Mouse (Mus musculus): ENCODE results near the gene Enoph1. TPM values are rescaled to one million over a fixed set of nuclear protein-coding genes. Genes with fewer than 3 reads are reported as not detected.

The Enoph1 gene
- polyA plus RNA-seq (2014; fragmentation: Nextera tagmentation; extraction: Ambion mirVana): 39.4 and 45.4 TPM in 2 replicates

- Histone ChIP-seq H3K9me3 (ENCODE audit: control insufficient read depth, low read depth, low read length) (no peaks in the 10 kb centered on the region), H3K27me3 (ENCODE audit: control insufficient read depth, insufficient read depth, low read length) (no peaks in the 10 kb centered on the region), H3K9ac (replicated peaks; ENCODE audit: low read depth, low read length) (peak within 1 kb of the TSS; percentile 98), H3K36me3 (ENCODE audit: control insufficient read depth, insufficient read depth, low read length) (peaks cover 25% of the 10 kb centered on the region), H3K4me1 (ENCODE audit: control insufficient read depth, insufficient read depth, low read length) (peaks cover 17% of the 10 kb centered on the region), H3K4me3 (ENCODE audit: low read depth, low read length) (peak within 1 kb of the TSS; percentile 97), H3K27ac (ENCODE audit: low read length) (peak within 1 kb of the TSS; percentile 99), H3K4me2 (replicated peaks; ENCODE audit: low read depth, low read length) (peak within 1 kb of the TSS; percentile 82)
- 1% methylated on average over 38 of the region's 57 CpGs for WGBS
- ATAC-seq (ENCODE audit: insufficient number of reproducible peaks, insufficient read depth, low FRiP score, low read depth): peak; percentile 91
Measured at GRCm38 (mm10) chr5:100039602-100040142, at the start of gene Enoph1, which contains the start of gene Hnrnpdl. Gene Enoph1 (plus strand): TSS chr5:100039985. Gene Hnrnpdl (minus strand): TSS chr5:100039664.

GRCm38 (mm10) chr5:99994166-99994565 lies 45.6 kb upstream of the Enoph1 start:
- 80% methylated on average over 3 of the region's 3 CpGs for WGBS
- H3K4me2 ChIP-seq (replicated peaks; ENCODE audit: low read depth, low read length): no peak overlapping the region
- ATAC-seq (ENCODE audit: insufficient number of reproducible peaks, insufficient read depth, low FRiP score, low read depth): no peak

DNA sequence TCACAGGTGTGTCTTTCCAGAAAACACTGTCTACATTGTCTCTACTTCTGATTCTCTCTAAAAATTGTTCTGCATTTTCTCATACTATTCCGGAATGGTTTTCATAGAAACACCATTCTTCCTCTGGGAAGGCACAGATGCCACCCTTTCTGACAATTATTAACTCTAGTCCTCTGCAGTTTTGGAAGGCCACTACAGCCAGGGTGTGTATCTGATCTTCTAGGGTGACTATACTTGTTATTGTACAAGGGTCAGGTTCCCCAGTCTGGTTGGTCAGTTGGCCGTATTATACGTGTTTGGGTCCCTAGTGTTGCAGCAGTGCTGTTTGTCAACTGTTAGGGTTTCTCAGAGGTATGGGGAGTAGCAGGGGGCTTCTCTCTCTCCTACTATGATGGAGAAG lies 45.1 kb upstream of the Enoph1 start:
- H3K27ac ChIP-seq (ENCODE audit: low read length): no peak overlapping the region
- H3K36me3 ChIP-seq (ENCODE audit: control insufficient read depth, insufficient read depth, low read length): no peaks in the 10 kb centered on the region
- no peaks in the 10 kb centered on the region for H3K27me3 ChIP-seq (ENCODE audit: control insufficient read depth, insufficient read depth, low read length)
- no peak for ATAC-seq (ENCODE audit: insufficient number of reproducible peaks, insufficient read depth, low FRiP score, low read depth)
- H3K9me3 ChIP-seq (ENCODE audit: control insufficient read depth, low read depth, low read length): no peaks in the 10 kb centered on the region
- H3K4me3 ChIP-seq (ENCODE audit: low read depth, low read length): no peak overlapping the region
- WGBS: 83% methylated on average over 3 of the region's 3 CpGs
- no peaks in the 10 kb centered on the region for H3K4me1 ChIP-seq (ENCODE audit: control insufficient read depth, insufficient read depth, low read length)
- no peak overlapping the region for H3K9ac ChIP-seq (replicated peaks; ENCODE audit: low read depth, low read length)
- no peak overlapping the region for H3K4me2 ChIP-seq (replicated peaks; ENCODE audit: low read depth, low read length)

More at GRCm38 (mm10) chr5:99994166-99994565, 45.6 kb upstream of the Enoph1 start:
- Histone ChIP-seq H3K9ac (replicated peaks; ENCODE audit: low read depth, low read length) (no peak overlapping the region), H3K9me3 (ENCODE audit: control insufficient read depth, low read depth, low read length) (no peaks in the 10 kb centered on the region), H3K27ac (ENCODE audit: low read length) (no peak overlapping the region), H3K27me3 (ENCODE audit: control insufficient read depth, insufficient read depth, low read length) (no peaks in the 10 kb centered on the region), H3K36me3 (ENCODE audit: control insufficient read depth, insufficient read depth, low read length) (no peaks in the 10 kb centered on the region), H3K4me1 (ENCODE audit: control insufficient read depth, insufficient read depth, low read length) (no peaks in the 10 kb centered on the region), H3K4me3 (ENCODE audit: low read depth, low read length) (no peak overlapping the region)

- no peak for ATAC-seq (ENCODE audit: insufficient number of reproducible peaks, insufficient read depth, low FRiP score, low read depth)
- 78% methylated on average over 7 of the region's 7 CpGs for WGBS
- no peak overlapping the region for H3K9ac ChIP-seq (replicated peaks; ENCODE audit: low read depth, low read length)
Measured at GRCm38 (mm10) chr5:100000048-100000447, 39.7 kb upstream of the Enoph1 start.

DNA sequence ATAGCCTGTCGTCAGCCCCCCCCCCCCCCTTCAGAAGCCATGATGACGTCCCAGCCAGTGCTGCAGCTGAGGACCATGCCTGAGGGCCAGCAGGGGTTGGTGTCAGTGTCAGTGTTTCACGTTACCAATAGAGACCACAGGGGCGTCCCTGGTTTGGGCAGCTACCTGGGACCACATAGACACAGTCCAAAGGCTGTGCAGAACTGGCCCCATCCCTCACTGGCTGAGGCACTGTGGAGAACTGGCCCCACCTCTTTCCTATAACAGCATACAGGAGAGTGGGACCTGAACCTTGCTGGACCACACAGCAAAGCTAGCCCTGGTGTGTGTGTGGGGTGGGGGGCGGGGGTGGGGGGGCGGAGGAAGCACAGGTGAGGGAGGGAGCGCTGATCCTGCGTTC lies 39.3 kb upstream of the Enoph1 start:
- H3K36me3 ChIP-seq (ENCODE audit: control insufficient read depth, insufficient read depth, low read length): no peaks in the 10 kb centered on the region
- no peaks in the 10 kb centered on the region for H3K27me3 ChIP-seq (ENCODE audit: control insufficient read depth, insufficient read depth, low read length)
- H3K4me3 ChIP-seq (ENCODE audit: low read depth, low read length): no peak overlapping the region
- no peaks in the 10 kb centered on the region for H3K9me3 ChIP-seq (ENCODE audit: control insufficient read depth, low read depth, low read length)
- H3K4me2 ChIP-seq (replicated peaks; ENCODE audit: low read depth, low read length): no peak overlapping the region
- H3K27ac ChIP-seq (ENCODE audit: low read length): no peak overlapping the region
- 47% methylated on average over 8 of the region's 8 CpGs for WGBS
- no peak overlapping the region for H3K9ac ChIP-seq (replicated peaks; ENCODE audit: low read depth, low read length)
- no peak for ATAC-seq (ENCODE audit: insufficient number of reproducible peaks, insufficient read depth, low FRiP score, low read depth)
- H3K4me1 ChIP-seq (ENCODE audit: control insufficient read depth, insufficient read depth, low read length): 0 out of 2 replicates have a peak, but pooled peaks cover 3% of the 10 kb centered on the region

More at GRCm38 (mm10) chr5:100000048-100000447, 39.7 kb upstream of the Enoph1 start:
- Histone ChIP-seq H3K9me3 (ENCODE audit: control insufficient read depth, low read depth, low read length) (no peaks in the 10 kb centered on the region), H3K27ac (ENCODE audit: low read length) (no peak overlapping the region), H3K4me1 (ENCODE audit: control insufficient read depth, insufficient read depth, low read length) (0 out of 2 replicates have a peak, but pooled peaks cover 3% of the 10 kb centered on the region), H3K36me3 (ENCODE audit: control insufficient read depth, insufficient read depth, low read length) (no peaks in the 10 kb centered on the region), H3K27me3 (ENCODE audit: control insufficient read depth, insufficient read depth, low read length) (no peaks in the 10 kb centered on the region), H3K4me3 (ENCODE audit: low read depth, low read length) (no peak overlapping the region), H3K4me2 (replicated peaks; ENCODE audit: low read depth, low read length) (no peak overlapping the region)

GRCm38 (mm10) chr5:100003895-100004294 lies 35.9 kb upstream of the Enoph1 start:
- Histone ChIP-seq H3K4me2 (replicated peaks; ENCODE audit: low read depth, low read length) (no peak overlapping the region), H3K9ac (replicated peaks; ENCODE audit: low read depth, low read length) (no peak overlapping the region), H3K4me3 (ENCODE audit: low read depth, low read length) (no peak overlapping the region), H3K4me1 (ENCODE audit: control insufficient read depth, insufficient read depth, low read length) (0 out of 2 replicates have a peak, but pooled peaks cover 3% of the 10 kb centered on the region), H3K9me3 (ENCODE audit: control insufficient read depth, low read depth, low read length) (no peaks in the 10 kb centered on the region), H3K27me3 (ENCODE audit: control insufficient read depth, insufficient read depth, low read length) (no peaks in the 10 kb centered on the region), H3K27ac (ENCODE audit: low read length) (no peak overlapping the region), H3K36me3 (ENCODE audit: control insufficient read depth, insufficient read depth, low read length) (no peaks in the 10 kb centered on the region)
- no peak for ATAC-seq (ENCODE audit: insufficient number of reproducible peaks, insufficient read depth, low FRiP score, low read depth)
- 76% methylated on average over 4 of the region's 4 CpGs for WGBS

DNA sequence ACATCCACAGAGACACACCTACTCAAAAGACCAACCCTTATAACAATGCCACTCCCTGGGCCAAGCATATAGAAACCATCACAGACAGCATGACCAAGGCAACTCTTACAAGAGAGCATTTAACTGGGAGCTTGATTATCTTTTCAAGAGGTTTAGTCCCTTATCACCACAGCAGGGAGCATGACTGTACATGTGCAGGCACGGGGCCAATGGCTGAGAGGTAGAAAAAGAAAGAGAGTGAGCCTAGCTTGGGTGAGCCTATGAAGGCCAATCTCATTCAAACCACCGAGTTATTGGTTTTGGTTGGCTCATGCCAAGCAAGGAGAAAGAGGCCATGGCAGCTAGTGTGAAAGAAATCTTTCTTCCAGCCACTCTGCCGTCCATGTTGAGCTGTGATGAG lies 34.4 kb upstream of the Enoph1 start:
- Histone ChIP-seq H3K27ac (ENCODE audit: low read length) (peak overlapping the region; percentile 72; the same call in 1 of the 2 replicates), H3K9ac (replicated peaks; ENCODE audit: low read depth, low read length) (no peak overlapping the region), H3K9me3 (ENCODE audit: control insufficient read depth, low read depth, low read length) (no peaks in the 10 kb centered on the region), H3K27me3 (ENCODE audit: control insufficient read depth, insufficient read depth, low read length) (no peaks in the 10 kb centered on the region), H3K36me3 (ENCODE audit: control insufficient read depth, insufficient read depth, low read length) (no peaks in the 10 kb centered on the region), H3K4me1 (ENCODE audit: control insufficient read depth, insufficient read depth, low read length) (0 out of 2 replicates have a peak, but pooled peaks cover 3% of the 10 kb centered on the region), H3K4me2 (replicated peaks; ENCODE audit: low read depth, low read length) (no peak overlapping the region), H3K4me3 (ENCODE audit: low read depth, low read length) (no peak overlapping the region)
- no peak for ATAC-seq (ENCODE audit: insufficient number of reproducible peaks, insufficient read depth, low FRiP score, low read depth)
- 62% methylated on average over 3 of the region's 3 CpGs for WGBS

GRCm38 (mm10) chr5:100005896-100006295 lies 33.9 kb upstream of the Enoph1 start:
- 78% methylated on average over 6 of the region's 6 CpGs for WGBS
- Histone ChIP-seq H3K36me3 (ENCODE audit: control insufficient read depth, insufficient read depth, low read length) (no peaks in the 10 kb centered on the region), H3K27me3 (ENCODE audit: control insufficient read depth, insufficient read depth, low read length) (no peaks in the 10 kb centered on the region), H3K4me2 (replicated peaks; ENCODE audit: low read depth, low read length) (no peak overlapping the region), H3K4me1 (ENCODE audit: control insufficient read depth, insufficient read depth, low read length) (0 out of 2 replicates have a peak, but pooled peaks cover under 1% of the 10 kb centered on the region), H3K27ac (ENCODE audit: low read length) (peak overlapping the region; percentile 72; the same call in 1 of the 2 replicates), H3K9me3 (ENCODE audit: control insufficient read depth, low read depth, low read length) (no peaks in the 10 kb centered on the region), H3K9ac (replicated peaks; ENCODE audit: low read depth, low read length) (no peak overlapping the region), H3K4me3 (ENCODE audit: low read depth, low read length) (no peak overlapping the region)
- no peak for ATAC-seq (ENCODE audit: insufficient number of reproducible peaks, insufficient read depth, low FRiP score, low read depth)
